Mouse (Mus musculus) fat pad, adult 2 months (tissue): ENCODE measurements around the gene Prkab1.

Experiments
- DNase-seq: peaks from one replicate; pipeline ENCODE4 v3.0.0-alpha.2; 2011; ENCODE audit warnings: low read depth, low spot score; ENCODE audit errors: extremely low read depth

Prkab1 gene

GRCm38 (mm10) chr5:116018784-116019183 is 5.5 kb downstream of the Prkab1 start:
- DNase-seq, result no peak

- no peak for DNase-seq
Observed at GRCm38 (mm10) chr5:116018196-116018595, 6.1 kb downstream of the Prkab1 start.

DNA sequence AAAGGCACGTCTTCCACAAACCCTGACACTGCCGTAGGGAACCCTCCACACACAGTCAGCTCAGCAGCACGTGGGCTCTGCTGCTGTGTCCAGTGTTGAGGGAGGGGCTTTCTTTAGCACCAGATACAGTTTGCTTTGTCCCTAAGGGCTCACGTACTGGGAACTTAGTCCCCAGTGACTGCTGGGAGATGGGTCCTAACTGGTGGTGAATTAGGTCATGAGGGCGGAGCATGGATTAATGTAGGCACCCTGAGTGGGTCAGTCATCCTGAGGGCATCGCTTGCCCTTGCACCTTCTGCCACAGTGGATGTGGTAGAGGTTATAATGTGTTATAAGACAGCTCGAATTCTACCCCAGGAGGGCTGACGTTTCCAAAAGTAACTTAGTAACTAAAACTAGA is 6.9 kb downstream of the Prkab1 start:
- no peak for DNase-seq

GRCm38 (mm10) chr5:116016542-116016941 is 7.8 kb downstream of the Prkab1 start:
- DNase-seq, result no peak

DNA sequence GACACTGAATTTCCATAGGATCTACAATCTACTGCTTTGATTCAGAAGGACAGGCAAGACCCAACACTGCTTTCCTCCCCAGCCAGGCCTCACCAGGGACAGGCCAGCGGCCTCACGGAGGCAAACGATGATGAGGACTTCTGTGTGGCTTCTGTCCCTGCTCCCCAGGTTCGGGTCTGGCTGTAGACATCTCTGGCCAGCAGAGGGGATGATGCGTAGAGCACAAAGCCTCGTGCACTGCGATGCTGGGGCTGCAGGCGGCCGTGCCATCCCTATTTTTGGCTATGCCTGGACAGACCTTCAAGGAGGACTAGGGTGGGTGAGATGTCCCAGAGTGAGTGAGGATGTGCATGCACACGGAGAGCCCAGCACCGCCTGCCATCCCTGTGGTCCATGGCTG is 10.1 kb downstream of the Prkab1 start:
- no peak for DNase-seq

DNA sequence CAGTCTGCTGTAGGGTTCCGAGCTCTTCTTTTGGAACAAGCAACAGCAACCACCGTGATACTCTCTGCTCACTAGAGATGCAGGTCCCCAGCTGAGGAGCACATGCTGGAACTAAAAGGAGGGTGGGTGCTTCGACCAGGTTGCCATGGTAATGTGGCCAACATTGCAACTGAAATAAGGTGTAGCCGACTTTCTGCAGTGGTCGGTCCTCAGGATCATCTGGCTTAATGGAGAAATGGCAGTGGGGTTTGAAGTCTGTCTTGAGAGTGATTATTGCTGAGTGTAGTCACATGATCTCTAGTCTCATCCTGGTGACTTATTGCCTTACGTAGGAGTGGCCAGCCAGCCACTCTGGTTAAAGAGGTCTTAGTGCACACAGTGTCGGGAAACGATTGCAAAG is 10.5 kb downstream of the Prkab1 start:
- no peak for DNase-seq

DNA sequence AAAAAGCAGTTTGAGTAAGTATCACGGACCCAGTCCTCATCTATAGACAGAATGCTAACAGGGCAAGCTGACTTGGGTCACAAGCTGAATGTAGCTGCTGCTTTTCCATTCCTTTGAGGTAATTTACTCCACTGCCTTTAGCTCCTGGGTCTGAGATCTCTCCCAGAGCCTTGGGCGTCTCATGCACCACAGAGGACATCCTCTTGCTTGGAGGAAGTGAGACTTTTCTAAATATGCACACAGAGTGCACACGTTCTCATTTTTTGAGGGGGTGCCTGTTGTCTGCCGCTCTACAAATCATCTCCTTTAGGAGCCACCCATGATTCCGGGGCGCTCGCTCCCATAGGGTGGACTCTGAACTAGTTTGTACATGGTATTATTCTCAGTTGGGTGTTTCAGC is 11.8 kb downstream of the Prkab1 start:
- no peak for DNase-seq

DNA sequence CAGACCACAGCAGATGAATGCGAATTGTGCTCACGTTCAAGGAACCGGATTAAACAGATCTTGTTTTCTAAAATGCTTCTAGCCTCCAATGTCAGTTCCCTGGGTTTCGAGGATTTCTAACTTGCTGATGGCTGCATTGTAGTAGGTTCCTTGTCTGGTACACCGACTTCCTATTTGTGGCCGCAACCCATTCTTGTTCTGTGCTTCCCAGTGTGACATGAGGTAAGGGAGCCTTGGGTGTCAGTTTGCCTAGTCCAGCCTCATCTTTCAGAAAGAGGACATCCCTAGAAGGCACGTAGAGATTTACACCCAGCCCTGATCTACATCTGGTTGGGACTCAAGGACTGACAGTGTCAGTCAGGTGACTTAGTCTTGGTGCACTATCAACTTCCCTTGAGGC is 12.6 kb downstream of the Prkab1 start:
- no peak for DNase-seq

DNA sequence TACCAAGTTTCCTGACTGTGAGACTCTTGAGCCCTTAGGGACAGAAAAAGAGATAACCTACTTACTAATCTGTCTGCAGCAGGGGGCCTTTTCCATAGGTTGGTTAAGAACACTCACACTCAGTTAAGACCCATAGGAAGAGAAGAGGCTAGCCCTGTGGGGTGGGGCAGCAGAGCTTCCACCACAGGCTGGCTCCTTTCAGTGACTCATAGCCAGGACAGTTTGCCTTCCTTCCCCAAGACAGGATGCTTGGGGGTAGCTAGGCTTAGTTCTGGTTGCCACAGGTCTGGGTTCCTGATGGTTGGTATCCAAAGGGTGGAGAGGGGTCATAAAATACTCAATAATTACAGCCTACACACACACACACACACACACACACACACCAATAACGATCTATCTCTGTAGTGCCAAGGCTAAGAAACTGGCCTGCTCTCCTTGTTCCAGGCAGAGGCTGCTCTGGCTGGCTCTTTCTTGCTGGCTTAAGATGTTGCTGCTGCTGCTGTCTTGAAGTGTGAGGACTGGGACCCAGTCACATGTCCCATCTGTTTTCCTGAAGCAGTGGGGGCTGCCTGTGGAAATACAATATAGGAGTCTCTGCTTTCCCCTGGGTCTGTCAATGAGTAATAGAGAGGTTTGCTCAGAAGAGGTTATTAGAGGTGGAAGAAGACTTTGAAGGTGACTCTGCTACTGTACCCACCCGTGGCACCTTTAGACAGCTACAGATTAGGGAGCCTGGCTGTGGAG is 14.3 kb downstream of the Prkab1 start:
- DNase-seq, result no peak

DNA sequence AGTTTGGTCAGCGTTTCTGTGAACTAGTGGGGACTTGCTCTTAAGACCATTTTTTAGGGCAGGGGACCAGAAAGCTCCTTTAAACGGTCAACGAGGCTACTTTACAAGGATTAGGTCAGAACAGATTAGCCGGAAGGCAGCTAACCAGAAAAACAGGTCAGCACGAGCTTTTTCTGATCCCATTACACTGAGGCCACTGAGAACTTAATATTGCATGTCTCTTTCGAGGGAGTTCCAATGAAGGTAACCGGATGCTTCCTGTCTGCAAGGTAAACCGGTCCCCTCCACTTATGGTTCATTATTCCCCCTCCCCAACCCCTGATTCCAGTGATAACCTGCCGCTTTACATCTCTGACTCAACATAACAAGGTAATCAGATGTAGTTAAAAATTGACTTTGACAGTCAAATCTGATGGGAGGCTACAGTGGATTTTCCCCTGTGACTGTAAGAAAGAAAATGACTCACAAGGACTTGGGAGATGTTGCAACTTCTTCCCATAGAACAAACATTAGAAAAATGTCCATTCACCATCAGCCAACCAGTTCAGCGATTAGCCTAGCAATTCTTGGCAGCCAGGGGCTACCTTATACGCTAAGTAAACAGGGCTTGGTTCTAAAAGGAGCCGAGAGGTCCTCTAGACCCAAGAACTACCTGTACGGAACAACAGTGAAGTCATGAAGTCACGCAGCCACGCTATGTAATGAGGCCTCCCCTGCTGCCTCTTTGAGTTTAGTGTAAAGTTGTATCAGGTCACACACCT is 15.0 kb downstream of the Prkab1 start:
- no peak for DNase-seq

DNA sequence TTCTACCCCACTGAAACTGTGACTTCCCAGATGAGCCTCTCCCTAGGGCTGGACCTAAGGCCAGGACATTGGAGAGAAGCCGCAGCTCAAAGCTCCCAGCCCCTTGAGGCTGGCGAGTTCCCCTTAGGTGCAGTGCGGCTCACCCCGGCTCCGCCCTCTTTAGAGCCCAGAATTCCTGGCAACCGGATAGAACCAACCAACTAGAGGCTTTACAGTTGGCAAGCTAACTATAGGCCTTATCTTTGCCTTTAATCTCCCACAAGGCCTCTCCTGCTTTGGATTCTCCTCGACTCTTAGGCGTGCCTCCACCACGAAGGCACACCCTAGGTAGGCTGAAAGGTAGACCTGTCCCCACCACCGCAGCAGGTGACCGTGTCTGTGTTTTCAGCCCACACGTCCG is 16.6 kb downstream of the Prkab1 start:
- no peak for DNase-seq

DNA sequence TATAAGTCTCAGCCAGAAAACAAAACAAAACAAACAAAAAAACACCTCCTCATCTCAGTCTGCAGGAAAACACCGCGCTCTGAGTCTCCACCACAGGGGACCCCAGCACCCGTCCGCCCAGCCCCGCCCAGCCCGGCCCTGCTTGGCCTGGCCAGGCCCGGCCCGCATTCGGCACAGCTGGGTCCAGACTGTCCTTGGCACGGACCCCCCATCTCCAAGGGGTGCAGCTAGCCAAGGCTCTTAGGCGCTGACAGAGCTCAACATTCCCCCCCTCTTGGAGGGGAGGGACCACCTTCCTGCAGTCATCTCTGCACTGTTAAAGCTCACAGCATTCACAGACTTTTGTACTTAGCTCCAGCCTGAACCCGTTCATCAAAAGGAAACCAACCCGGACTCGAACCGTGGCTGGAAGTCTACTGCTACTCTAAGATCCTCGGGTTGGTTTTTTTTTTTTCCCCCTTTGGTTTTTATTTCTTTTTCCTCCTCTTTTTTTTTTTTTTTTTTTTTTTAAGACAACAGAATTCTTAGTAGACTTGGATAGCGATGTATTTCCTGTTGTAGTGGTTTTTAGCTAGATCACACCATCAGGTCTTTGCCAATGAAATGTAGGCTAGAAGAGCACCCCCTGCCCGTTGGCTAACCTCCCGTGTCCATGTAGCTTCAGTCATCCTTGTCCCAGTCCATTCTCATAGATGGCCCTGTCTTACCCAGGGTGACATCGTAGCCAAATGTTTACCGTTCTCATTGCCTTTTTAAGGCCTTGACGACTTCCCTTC is 17.8 kb downstream of the Prkab1 start:
- DNase-seq, result no peak

- DNase-seq, result no peak
Observed at GRCm38 (mm10) chr5:116004271-116004670, 20.0 kb downstream of the Prkab1 start.

DNA sequence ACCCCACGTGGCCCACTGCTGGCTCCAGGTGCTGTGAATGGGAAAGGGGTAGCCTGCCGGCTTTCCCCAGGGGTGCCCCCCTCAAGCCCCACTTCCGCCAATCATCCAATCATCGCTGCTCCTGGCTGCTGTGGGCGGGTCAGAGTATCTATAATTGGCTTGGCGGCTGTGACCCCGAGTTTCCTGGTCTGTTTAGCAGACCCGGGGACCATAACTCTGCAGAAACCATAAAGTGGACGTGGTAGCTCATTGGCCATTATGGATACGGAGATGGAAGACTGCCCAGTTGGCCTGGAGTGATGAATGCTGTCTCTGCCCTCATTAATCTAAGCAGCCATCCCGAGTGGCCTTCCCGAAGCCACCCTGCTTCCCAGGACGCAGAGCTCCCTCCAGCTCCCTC is 20.5 kb downstream of the Prkab1 start:
- DNase-seq, result no peak

GRCm38 (mm10) chr5:116003154-116003553 is 21.2 kb downstream of the Prkab1 start:
- no peak for DNase-seq

DNA sequence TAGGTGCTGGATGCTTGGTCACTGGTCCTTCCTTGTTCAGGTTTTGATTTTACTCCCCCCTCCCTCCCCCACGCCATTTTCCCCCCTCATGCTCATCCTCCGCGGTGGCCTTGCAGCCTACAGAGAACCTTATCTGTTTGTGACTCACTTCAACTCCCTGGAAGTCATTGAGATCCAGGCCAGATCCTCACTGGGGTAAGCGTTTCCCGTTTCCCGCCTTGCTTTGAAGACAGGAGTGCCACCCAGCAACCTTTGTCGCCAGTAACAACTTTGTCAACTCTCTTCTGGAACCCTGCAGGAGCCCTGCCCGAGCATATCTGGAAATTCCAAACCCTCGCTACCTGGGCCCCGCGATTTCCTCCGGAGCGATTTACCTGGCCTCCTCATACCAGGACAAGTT is 26.9 kb downstream of the Prkab1 start:
- no peak for DNase-seq

DNA sequence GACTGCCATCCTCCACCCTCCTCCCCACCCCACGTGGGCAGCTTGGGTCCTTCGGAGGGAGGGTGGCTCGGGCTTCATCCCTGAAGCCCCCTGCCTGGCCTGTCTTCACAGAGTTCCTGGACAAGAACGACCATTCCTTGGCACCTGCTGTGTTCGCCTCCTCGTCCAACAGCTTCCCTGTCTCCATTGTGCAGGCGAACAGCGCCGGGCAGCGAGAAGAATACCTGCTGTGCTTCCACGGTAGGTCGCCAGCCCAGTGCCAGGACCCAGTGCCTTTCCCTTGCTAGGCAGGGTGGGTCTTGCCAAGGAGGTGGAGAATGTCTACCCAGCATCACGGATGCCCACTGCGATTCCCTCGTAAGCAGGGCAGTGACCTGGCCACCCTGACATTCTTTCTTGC is 30.2 kb downstream of the Prkab1 start:
- DNase-seq, result no peak

- DNase-seq, result no peak
Observed at GRCm38 (mm10) chr5:115991717-115992116, 32.6 kb downstream of the Prkab1 start.

- no peak for DNase-seq
Observed at GRCm38 (mm10) chr5:115987284-115987683, 37.0 kb downstream of the Prkab1 start.

DNA sequence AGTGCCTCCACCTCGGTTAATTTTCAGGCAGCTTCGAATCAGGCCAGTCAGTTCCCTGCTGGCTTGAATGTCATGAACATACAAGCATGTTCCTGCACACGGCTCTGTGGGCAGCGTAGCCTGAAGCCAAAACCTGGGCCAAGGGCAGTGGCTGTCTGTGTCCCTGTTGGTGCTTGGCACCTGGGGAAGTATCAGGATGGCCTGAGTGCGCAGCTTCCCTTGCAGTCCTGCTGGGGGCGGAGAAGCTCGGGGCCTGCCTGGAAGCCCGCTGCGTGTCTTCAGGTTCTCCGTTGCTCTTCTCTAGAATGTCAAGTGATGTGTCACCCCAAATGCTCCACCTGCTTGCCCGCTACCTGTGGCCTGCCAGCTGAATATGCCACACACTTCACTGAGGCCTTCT is 39.2 kb downstream of the Prkab1 start:
- DNase-seq, result no peak

DNA sequence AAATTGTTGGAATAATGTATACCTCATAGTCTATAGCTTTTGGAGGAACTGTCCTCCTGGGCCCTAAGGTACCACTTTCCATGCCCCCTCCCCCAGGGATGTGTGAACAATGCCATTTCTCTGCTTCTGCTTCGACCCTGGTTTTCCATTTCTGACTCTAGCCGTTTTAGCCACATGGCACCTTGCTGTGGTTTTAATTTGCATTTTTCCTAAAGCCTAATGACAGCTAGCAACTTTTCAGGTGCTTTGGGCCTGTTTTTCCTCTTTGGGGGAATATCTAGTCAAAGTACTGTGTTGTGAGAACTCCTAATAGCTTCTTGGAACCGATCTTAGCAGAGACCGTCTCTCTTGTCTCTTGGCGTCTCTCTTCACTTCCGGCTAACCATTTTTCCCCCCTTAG is 39.9 kb downstream of the Prkab1 start:
- no peak for DNase-seq
